Mouse (Mus musculus): ENCODE results near the gene Ndufv3. TPM values are rescaled to one million over a fixed set of nuclear protein-coding genes. Genes with fewer than 3 reads are reported as not detected.

The Ndufv3 gene
- total and polyA plus RNA-seq, 2 experiments from 2014 or later: 257 to 513 TPM

GRCm38 (mm10) chr17:31570321-31570925 lies 50.5 kb downstream of the Ndufv3 start:
- H3K9me3 ChIP-seq (ENCODE audit: low read length): no peaks in the 10 kb centered on the region
- no peak overlapping the region for H3K9ac ChIP-seq (replicated peaks; ENCODE audit: low read length, poor library complexity, severe bottlenecking)
- H3K27ac ChIP-seq (ENCODE audit: low read depth, low read length): no peak overlapping the region
- WGBS: 84% methylated on average over 9 of the region's 9 CpGs
- H3K4me2 ChIP-seq (ENCODE audit: low read depth, low read length, poor library complexity, severe bottlenecking): no peak overlapping the region
- peak; percentile 42 for DNase-seq (ENCODE audit: low spot score)
- H3K4me1 ChIP-seq (ENCODE audit: insufficient read depth, low read length): peaks cover 28% of the 10 kb centered on the region
- no peak for TF ChIP-seq CTCF (IDR thresholded peaks at IDR 0.05)
- no peak overlapping the region for H3K4me3 ChIP-seq (ENCODE audit: low read depth, low read length)
- peak; percentile 74; the same call in 1 of the 2 replicates for ATAC-seq (ENCODE audit: low FRiP score)
- no peaks in the 10 kb centered on the region for H3K27me3 ChIP-seq (ENCODE audit: insufficient read depth, low read length)
- H3K36me3 ChIP-seq (ENCODE audit: insufficient read depth, low read length): no peaks in the 10 kb centered on the region

- peaks cover 19% of the 10 kb centered on the region for H3K4me1 ChIP-seq (ENCODE audit: insufficient read depth, low read length)
- no peak overlapping the region for H3K27ac ChIP-seq (ENCODE audit: low read depth, low read length)
- H3K9me3 ChIP-seq (ENCODE audit: low read length): no peaks in the 10 kb centered on the region
- H3K4me2 ChIP-seq (ENCODE audit: low read depth, low read length, poor library complexity, severe bottlenecking): no peak overlapping the region
- peak; percentile 66 for TF ChIP-seq CTCF (IDR thresholded peaks at IDR 0.05)
- no peaks in the 10 kb centered on the region for H3K27me3 ChIP-seq (ENCODE audit: insufficient read depth, low read length)
- no peak for ATAC-seq (ENCODE audit: low FRiP score)
- H3K36me3 ChIP-seq (ENCODE audit: insufficient read depth, low read length): no peaks in the 10 kb centered on the region
- H3K4me3 ChIP-seq (ENCODE audit: low read depth, low read length): no peak overlapping the region
- no peak overlapping the region for H3K9ac ChIP-seq (replicated peaks; ENCODE audit: low read length, poor library complexity, severe bottlenecking)
- WGBS: 69% methylated on average over 5 of the region's 5 CpGs
- DNase-seq (ENCODE audit: low spot score): no peak
Measured at GRCm38 (mm10) chr17:31571689-31572088, 51.8 kb downstream of the Ndufv3 start.

- DNase-seq (ENCODE audit: low spot score): no peak
- no peak for TF ChIP-seq CTCF (IDR thresholded peaks at IDR 0.05)
- no peak overlapping the region for H3K9ac ChIP-seq (replicated peaks; ENCODE audit: low read length, poor library complexity, severe bottlenecking)
- WGBS: 90% methylated on average over 7 of the region's 7 CpGs
- no peaks in the 10 kb centered on the region for H3K9me3 ChIP-seq (ENCODE audit: low read length)
- no peaks in the 10 kb centered on the region for H3K4me1 ChIP-seq (ENCODE audit: insufficient read depth, low read length)
- ATAC-seq (ENCODE audit: low FRiP score): no peak
- H3K4me3 ChIP-seq (ENCODE audit: low read depth, low read length): no peak overlapping the region
- no peaks in the 10 kb centered on the region for H3K36me3 ChIP-seq (ENCODE audit: insufficient read depth, low read length)
- H3K27ac ChIP-seq (ENCODE audit: low read depth, low read length): no peak overlapping the region
- no peaks in the 10 kb centered on the region for H3K27me3 ChIP-seq (ENCODE audit: insufficient read depth, low read length)
- no peak overlapping the region for H3K4me2 ChIP-seq (ENCODE audit: low read depth, low read length, poor library complexity, severe bottlenecking)
Measured at GRCm38 (mm10) chr17:31574662-31575061, 54.7 kb downstream of the Ndufv3 start.

DNA sequence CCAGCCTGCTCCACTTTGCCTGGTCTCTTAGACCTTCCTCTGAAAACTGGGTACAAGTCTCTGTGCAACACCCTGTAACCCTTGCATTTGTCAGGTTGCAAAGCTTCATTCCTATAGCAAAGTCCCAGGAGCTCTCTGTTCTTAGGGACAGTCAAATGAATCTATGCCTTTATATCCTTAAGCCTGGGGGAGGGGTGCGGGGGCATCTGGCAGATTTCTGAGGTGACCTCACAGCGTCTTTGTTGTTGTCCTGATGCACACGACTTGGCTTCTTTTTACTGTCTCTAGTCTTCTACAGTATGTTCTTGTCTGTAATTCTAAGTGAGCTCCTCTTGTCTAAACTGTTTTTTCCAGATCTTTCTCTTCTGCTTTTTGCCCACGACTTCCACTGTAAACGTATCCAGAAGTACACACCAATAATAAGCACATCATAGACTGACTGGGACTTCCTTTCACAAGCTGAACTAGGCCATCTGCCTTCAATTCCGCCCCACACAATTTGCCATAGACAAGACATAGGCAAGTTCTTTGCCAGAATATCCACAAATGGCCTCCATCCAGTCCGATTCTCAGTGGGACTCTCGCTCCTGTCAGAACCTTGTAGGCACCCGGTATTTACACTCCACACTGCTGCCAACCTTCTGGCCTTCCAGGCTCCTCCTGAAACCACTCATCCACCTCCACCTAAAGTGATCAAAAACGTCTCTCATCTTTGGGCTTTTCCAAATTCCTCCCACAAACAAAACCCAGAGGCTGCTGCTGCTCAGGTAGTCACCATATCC lies 56.7 kb downstream of the Ndufv3 start:
- DNase-seq (ENCODE audit: low spot score): peak; percentile 61
- no peak for ATAC-seq (ENCODE audit: low FRiP score)
- H3K27me3 ChIP-seq (ENCODE audit: insufficient read depth, low read length): no peaks in the 10 kb centered on the region

GRCm38 (mm10) chr17:31580344-31580743 lies 60.4 kb downstream of the Ndufv3 start:
- DNase-seq (ENCODE audit: low spot score) (peak; percentile 69), ATAC-seq (ENCODE audit: low FRiP score) (no peak)
- H3K4me3 ChIP-seq (ENCODE audit: low read depth, low read length): no peak overlapping the region
- WGBS: 27% methylated on average over 3 of the region's 3 CpGs
- H3K4me1 ChIP-seq (ENCODE audit: insufficient read depth, low read length): no peaks in the 10 kb centered on the region
- no peaks in the 10 kb centered on the region for H3K36me3 ChIP-seq (ENCODE audit: insufficient read depth, low read length)
- TF ChIP-seq CTCF (IDR thresholded peaks at IDR 0.05): no peak
- no peak overlapping the region for H3K27ac ChIP-seq (ENCODE audit: low read depth, low read length)
- no peak overlapping the region for H3K9ac ChIP-seq (replicated peaks; ENCODE audit: low read length, poor library complexity, severe bottlenecking)
- H3K4me2 ChIP-seq (ENCODE audit: low read depth, low read length, poor library complexity, severe bottlenecking): no peak overlapping the region
- H3K9me3 ChIP-seq (ENCODE audit: low read length): no peaks in the 10 kb centered on the region
- no peaks in the 10 kb centered on the region for H3K27me3 ChIP-seq (ENCODE audit: insufficient read depth, low read length)

More for the DNA sequence above, 56.7 kb downstream of the Ndufv3 start:
- H3K4me3 ChIP-seq (ENCODE audit: low read depth, low read length): no peak overlapping the region
- H3K9me3 ChIP-seq (ENCODE audit: low read length): no peaks in the 10 kb centered on the region
- H3K9ac ChIP-seq (replicated peaks; ENCODE audit: low read length, poor library complexity, severe bottlenecking): no peak overlapping the region
- no peaks in the 10 kb centered on the region for H3K4me1 ChIP-seq (ENCODE audit: insufficient read depth, low read length)
- no peak overlapping the region for H3K27ac ChIP-seq (ENCODE audit: low read depth, low read length)
- H3K4me2 ChIP-seq (ENCODE audit: low read depth, low read length, poor library complexity, severe bottlenecking): no peak overlapping the region
- no peak for TF ChIP-seq CTCF (IDR thresholded peaks at IDR 0.05)
- H3K36me3 ChIP-seq (ENCODE audit: insufficient read depth, low read length): no peaks in the 10 kb centered on the region
- WGBS: 84% methylated on average over 10 of the region's 10 CpGs

Small RNA genes lying within 50 kb of the gene (microRNA-seq; reads per million reads assigned to microRNA genes)
- not detected for gene Gm24970 (ENCODE audit: borderline number of aligned reads)

Other genes with a start within 250 kb of the Ndufv3 start
- gene Rsph1, start 242.7 kb upstream of the Ndufv3 start, total RNA-seq (2014; rRNA removed): 2.8 and 3.5 TPM in 2 replicates
- 6.0 and 8.5 TPM in 2 replicates for gene Rsph1, start 242.7 kb upstream of the Ndufv3 start, polyA plus RNA-seq (2015; fragmentation: Nextera tagmentation; extraction: Ambion mirVana)
- gene Slc37a1, start 233.3 kb upstream of the Ndufv3 start, total RNA-seq (2014; rRNA removed): 11.0 and 12.7 TPM in 2 replicates
- 6.9 and 7.6 TPM in 2 replicates for gene Slc37a1, start 233.3 kb upstream of the Ndufv3 start, polyA plus RNA-seq (2015; fragmentation: Nextera tagmentation; extraction: Ambion mirVana)
- 27.3 and 40.2 TPM in 2 replicates for gene Pde9a, start 133.9 kb upstream of the Ndufv3 start, total RNA-seq (2014; rRNA removed)
- gene Pde9a, start 133.9 kb upstream of the Ndufv3 start, polyA plus RNA-seq (2015; fragmentation: Nextera tagmentation; extraction: Ambion mirVana): 32.2 and 36.4 TPM in 2 replicates
- gene Wdr4, start 135 bp upstream of the Ndufv3 start, total RNA-seq (2014; rRNA removed): 66.0 and 66.8 TPM in 2 replicates
- 27.0 and 29.3 TPM in 2 replicates for gene Wdr4, start 135 bp upstream of the Ndufv3 start, polyA plus RNA-seq (2015; fragmentation: Nextera tagmentation; extraction: Ambion mirVana)
- gene Pknox1, start 44.6 kb downstream of the Ndufv3 start, total RNA-seq (2014; rRNA removed): 18.3 and 22.7 TPM in 2 replicates
- gene Pknox1, start 44.6 kb downstream of the Ndufv3 start, polyA plus RNA-seq (2015; fragmentation: Nextera tagmentation; extraction: Ambion mirVana): 14.3 and 14.9 TPM in 2 replicates
- gene Cbs, start 117.1 kb downstream of the Ndufv3 start, total RNA-seq (2014; rRNA removed): 13.3 and 29.6 TPM in 2 replicates
- gene Cbs, start 117.1 kb downstream of the Ndufv3 start, polyA plus RNA-seq (2015; fragmentation: Nextera tagmentation; extraction: Ambion mirVana): 16.3 and 20.3 TPM in 2 replicates
- 55.5 and 72.9 TPM in 2 replicates for gene U2af1, start 138.8 kb downstream of the Ndufv3 start, total RNA-seq (2014; rRNA removed)
- 182 and 188 TPM in 2 replicates for gene U2af1, start 138.8 kb downstream of the Ndufv3 start, polyA plus RNA-seq (2015; fragmentation: Nextera tagmentation; extraction: Ambion mirVana)
- gene Cryaa, start 157.7 kb downstream of the Ndufv3 start, total RNA-seq (2014; rRNA removed): 1.6 and 1.9 TPM in 2 replicates
- gene Cryaa, start 157.7 kb downstream of the Ndufv3 start, polyA plus RNA-seq (2015; fragmentation: Nextera tagmentation; extraction: Ambion mirVana): 0.37 and 0.39 TPM in 2 replicates

Measured in midbrain, postnatal 0 days (tissue).